Mouse (Mus musculus) embryonic fibroblast, embryonic 13.5 days (primary cell): ENCODE measurements at regions not wholly inside any gene's neighbourhood (a gene's known extent, or its start where the extent isn't known, plus 50 kb on each side); places are given as distances from the start of the nearest gene placed in this dataset.

Experiments
- CTCF ChIP-seq: IDR thresholded peaks from 2 replicates; pipeline ENCODE4 v1.5.1; 2011; ENCODE audit warnings: mild to moderate bottlenecking, control low read depth, low read length, moderate library complexity, borderline replicate concordance; ENCODE audit not compliant: insufficient read depth
- POLR2A ChIP-seq: IDR thresholded peaks from 2 replicates; pipeline ENCODE4 v1.6.1; 2011; ENCODE audit warnings: low read depth, mild to moderate bottlenecking, control low read depth, low read length, moderate library complexity

DNA sequence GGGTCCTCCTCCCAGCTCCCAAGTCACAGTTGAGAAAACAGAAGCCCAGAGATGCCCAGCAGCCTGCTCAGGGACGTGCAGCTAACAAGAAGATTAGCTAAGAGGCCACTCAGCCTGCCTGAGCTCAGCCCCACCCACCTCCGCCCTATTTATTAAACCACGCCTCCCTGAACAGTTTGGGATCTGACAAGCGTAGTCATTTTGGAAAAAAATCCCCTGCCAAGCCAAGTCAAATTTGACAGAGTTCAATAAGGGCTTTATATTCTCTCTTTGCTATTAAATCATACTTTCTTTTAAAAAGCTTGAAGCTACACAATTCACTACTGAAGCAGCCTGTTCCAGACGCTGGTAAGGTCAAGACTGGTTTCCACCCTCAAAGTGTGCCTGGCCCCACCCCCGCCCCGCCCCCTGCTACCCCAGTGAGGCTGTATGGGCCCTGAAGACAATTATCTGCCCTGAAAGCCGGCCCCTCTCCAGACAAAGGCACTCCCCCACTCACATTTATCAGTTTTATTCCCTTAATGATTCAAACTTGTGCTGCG lies 61.9 kb upstream of the Zmiz1 start:
- TF ChIP-seq POLR2A (no peak), CTCF (no peak)
